Mouse (Mus musculus) kidney, adult 2 months (tissue): Measurements from ENCODE around the gene Mmp1b. TPM values are rescaled to one million over a fixed set of nuclear protein-coding genes. Genes with fewer than 3 reads are reported as not detected.
"Not testable (repeated sequence)": the region's sequence is repeated elsewhere in the genome, so short reads cannot be mapped to it uniquely, and the experiment has no call there.

Experiments
- DNase-seq: peaks from one replicate; pipeline ENCODE4 v3.0.0; 2021
- H3K27ac ChIP-seq: fragments of 200-500 bp; 2 replicates; pipeline ENCODE4 v1.5.1; 2012; ENCODE audit warnings: low read depth, low read length, control low read depth, inconsistent platforms; ENCODE audit not compliant: insufficient read depth
- H3K27me3 ChIP-seq: fragments of 200-500 bp; replicated peaks from 2 replicates; pipeline ENCODE4 v1.6.1; 2012; ENCODE audit warnings: mild to moderate bottlenecking, moderate library complexity, low read length, inconsistent platforms; ENCODE audit not compliant: control insufficient read depth, insufficient read depth
- H3K36me3 ChIP-seq: fragments of 200-500 bp; 2 replicates; pipeline ENCODE4 v1.6.1; 2012; ENCODE audit warnings: mild to moderate bottlenecking, moderate library complexity, low read length, inconsistent platforms; ENCODE audit not compliant: control insufficient read depth, insufficient read depth
- H3K4me1 ChIP-seq: fragments of 200-500 bp; 2 replicates; pipeline ENCODE4 v1.6.1; 2011; ENCODE audit warnings: low read length; ENCODE audit not compliant: control insufficient read depth, insufficient read depth
- H3K4me3 ChIP-seq: fragments of 200-500 bp; 2 replicates; pipeline ENCODE4 v1.5.1; 2011; ENCODE audit warnings: mild to moderate bottlenecking, low read depth, low read length, control low read depth; ENCODE audit not compliant: insufficient read depth
- CTCF ChIP-seq: fragments of 200-500 bp; conservative IDR thresholded peaks from 2 replicates; pipeline ENCODE4 v1.5.1; 2011; ENCODE audit warnings: low read depth, mild to moderate bottlenecking, control low read depth, low read length, moderate library complexity, mixed read lengths; ENCODE audit not compliant: insufficient read depth, insufficient read length
- POLR2A ChIP-seq: fragments of 200-500 bp; IDR thresholded peaks from one replicate; pipeline ENCODE4 v1.6.1; 2011; ENCODE audit warnings: low read depth, low read length, control low read depth
- WGBS: fragments of 180-500 bp; shearing (Covaris S2); methylation state at CpG from one replicate; pipeline ENCODE4 v1.1.7; 2018; 5-methylcytosine and 5-hydroxymethylcytosine counted together
- polyA plus RNA-seq: library from polyadenylated mRNA; depleted of rRNA; stranded (reverse); fragments of >200 nt; gene quantifications from 2 replicates; pipeline ENCODE4 v1.2.3, GENCODE M21; 2012; rRNA removed

The Mmp1b gene
- polyA plus RNA-seq = not detected in 2 replicates

GRCm38 (mm10) chr9:7387947-7388346, at the start of gene Mmp1b:
Mmp1b (minus strand) TSS chr9:7388047.
- no peaks in the 10 kb centered on the region for H3K27me3 ChIP-seq
- no peaks in the 10 kb centered on the region for H3K4me1 ChIP-seq
- no peaks in the 10 kb centered on the region for H3K36me3 ChIP-seq
- TF ChIP-seq POLR2A (no peak), CTCF (no peak)
- no peak within 1 kb of the TSS for H3K4me3 ChIP-seq
- no peak for DNase-seq
- no peak within 1 kb of the TSS for H3K27ac ChIP-seq

GRCm38 (mm10) chr9:7396556-7396955, 8.7 kb upstream of the Mmp1b start:
- H3K4me3 ChIP-seq, H3K27ac ChIP-seq, DNase-seq, H3K27me3 ChIP-seq, H3K36me3 ChIP-seq, H3K4me1 ChIP-seq: not testable (repeated sequence)
- 81% methylated on average over 8 of the region's 8 CpGs for WGBS

- Histone ChIP-seq H3K36me3 (no peaks in the 10 kb centered on the region), H3K27me3 (no peaks in the 10 kb centered on the region), H3K4me1 (no peaks in the 10 kb centered on the region), H3K27ac (no peak overlapping the region), H3K4me3 (no peak overlapping the region)
- DNase-seq = no peak
- TF ChIP-seq CTCF (no peak), POLR2A (no peak)
- 77% methylated on average over 3 of the region's 3 CpGs for WGBS
These were observed 33.3 kb downstream of the Mmp1b start for GRCm38 (mm10) chr9:7354535-7354934.

GRCm38 (mm10) chr9:7345513-7345912, 42.3 kb downstream of the Mmp1b start:
- TF ChIP-seq POLR2A (no peak), CTCF (no peak)
- DNase-seq = no peak
- H3K4me3 ChIP-seq = no peak overlapping the region
- H3K27ac ChIP-seq = no peak overlapping the region
- H3K36me3 ChIP-seq = no peaks in the 10 kb centered on the region
- no peaks in the 10 kb centered on the region for H3K27me3 ChIP-seq
- H3K4me1 ChIP-seq = no peaks in the 10 kb centered on the region
- 82% methylated on average over 2 of the region's 2 CpGs for WGBS

GRCm38 (mm10) chr9:7344107-7344506, 43.7 kb downstream of the Mmp1b start, which contains the start of gene Mmp12:
Mmp12 (plus strand) TSS chr9:7344381.
- DNase-seq = no peak
- TF ChIP-seq POLR2A (no peak), CTCF (no peak)
- no peaks in the 10 kb centered on the region for H3K4me1 ChIP-seq
- no peak within 1 kb of the TSS for H3K4me3 ChIP-seq
- H3K36me3 ChIP-seq = no peaks in the 10 kb centered on the region
- no peaks in the 10 kb centered on the region for H3K27me3 ChIP-seq
- H3K27ac ChIP-seq = no peak within 1 kb of the TSS

- Histone ChIP-seq H3K27ac (no peak overlapping the region), H3K36me3 (no peaks in the 10 kb centered on the region), H3K27me3 (no peaks in the 10 kb centered on the region), H3K4me3 (no peak overlapping the region), H3K4me1 (no peaks in the 10 kb centered on the region)
- DNase-seq = peak; percentile 5
- no peak for TF ChIP-seq POLR2A
- no peak for TF ChIP-seq CTCF
These were observed 50.9 kb downstream of the Mmp1b start for GRCm38 (mm10) chr9:7336740-7337483.

GRCm38 (mm10) chr9:7335766-7336680, 51.8 kb downstream of the Mmp1b start:
- H3K27me3 ChIP-seq = no peaks in the 10 kb centered on the region
- no peaks in the 10 kb centered on the region for H3K4me1 ChIP-seq
- DNase-seq = no peak
- H3K27ac ChIP-seq = no peak overlapping the region
- no peaks in the 10 kb centered on the region for H3K36me3 ChIP-seq
- TF ChIP-seq CTCF (no peak), POLR2A (no peak)
- WGBS = 25% methylated on average over 5 of the region's 6 CpGs
- H3K4me3 ChIP-seq = no peak overlapping the region
